Mouse (Mus musculus) hindbrain, embryonic 15.5 days (tissue): ENCODE data around the gene Ccdc113. TPM values are rescaled to one million over a fixed set of nuclear protein-coding genes. Genes with fewer than 3 reads are reported as not detected.
"Not testable (repeated sequence)": the region's sequence is repeated elsewhere in the genome, so short reads cannot be mapped to it uniquely, and the experiment has no call there.

Experiments used
- ATAC-seq: fragments of 200-750 bp; cut with Nextera tagmentation; 2 replicates; pipeline ENCODE4 v1.8.0; 2017; ENCODE audit warnings: low read depth, moderate number of reproducible peaks, moderate TSS enrichment; ENCODE audit not compliant: low FRiP score
- H3K27ac ChIP-seq: fragments of 300-500 bp; sonication (generic); replicated peaks from 2 replicates; pipeline ENCODE4 v1.5.1; 2015; ENCODE audit warnings: mild to moderate bottlenecking, inconsistent platforms
- H3K27me3 ChIP-seq: fragments of 300-500 bp; sonication (generic); 2 replicates; pipeline ENCODE4 v1.6.1; 2015; ENCODE audit warnings: control low read depth, inconsistent platforms
- H3K36me3 ChIP-seq: fragments of 300-500 bp; sonication (generic); 2 replicates; pipeline ENCODE4 v1.6.1; 2015; ENCODE audit warnings: control low read depth, inconsistent platforms
- H3K4me1 ChIP-seq: fragments of 300-500 bp; sonication (generic); replicated peaks from 2 replicates; pipeline ENCODE4 v1.6.1; 2015; ENCODE audit warnings: control low read depth, inconsistent platforms
- H3K4me2 ChIP-seq: fragments of 300-500 bp; sonication (generic); 2 replicates; pipeline ENCODE4 v1.6.1; 2015; ENCODE audit warnings: moderate library complexity, mild to moderate bottlenecking, inconsistent platforms
- H3K4me3 ChIP-seq: fragments of 300-500 bp; sonication (generic); 2 replicates; pipeline ENCODE4 v1.5.1; 2015; ENCODE audit warnings: mild to moderate bottlenecking, inconsistent platforms
- H3K9ac ChIP-seq: fragments of 300-500 bp; sonication (generic); 2 replicates; pipeline ENCODE4 v1.6.1; 2015; ENCODE audit warnings: inconsistent platforms
- H3K9me3 ChIP-seq: fragments of 300-500 bp; sonication (generic); 2 replicates; pipeline ENCODE4 v1.6.1; 2016; ENCODE audit warnings: control low read depth, inconsistent platforms
- WGBS: fragments of 180-500 bp; shearing (Covaris S2); methylation state at CpG from one replicate; pipeline ENCODE4 v1.1.7; 2015; 5-methylcytosine and 5-hydroxymethylcytosine counted together
- polyA plus RNA-seq: library from polyadenylated mRNA; unstranded; fragments of >200 nt; fragmentation: Nextera tagmentation; extraction: Ambion mirVana; gene quantifications from 2 replicates; pipeline ENCODE4 v1.2.1, GENCODE M21; 2015

Ccdc113 gene
- polyA plus RNA-seq, 1 experiment from 2014 or later = 2.2 TPM

DNA sequence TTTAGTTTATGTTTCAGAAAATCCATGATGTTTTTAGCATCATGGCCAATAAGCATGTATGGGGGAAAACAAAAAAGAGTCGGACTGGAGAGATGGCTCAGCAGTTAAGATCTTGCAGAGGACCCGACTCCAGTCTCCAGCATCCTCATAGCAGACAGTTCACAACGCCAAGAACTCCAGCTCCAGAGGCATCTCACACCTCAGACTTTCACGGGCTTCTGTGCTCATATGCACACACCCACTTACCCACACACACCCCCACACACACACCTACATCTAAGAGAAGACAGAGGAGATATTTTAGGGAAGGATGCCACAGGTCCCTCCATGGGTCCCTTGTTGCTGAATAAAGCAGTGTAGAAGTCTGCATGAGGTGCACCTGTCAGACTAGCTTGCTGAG, 56.7 kb downstream of the Ccdc113 start:
- no peak overlapping the region for H3K27ac ChIP-seq
- no peaks in the 10 kb centered on the region for H3K27me3 ChIP-seq
- no peaks in the 10 kb centered on the region for H3K36me3 ChIP-seq
- H3K4me3 ChIP-seq = no peak overlapping the region
- ATAC-seq = no peak
- 84% methylated on average over 4 of the region's 4 CpGs for WGBS
- H3K4me2 ChIP-seq = no peak overlapping the region
- no peaks in the 10 kb centered on the region for H3K4me1 ChIP-seq
- H3K9ac ChIP-seq = no peak overlapping the region
- no peaks in the 10 kb centered on the region for H3K9me3 ChIP-seq

DNA sequence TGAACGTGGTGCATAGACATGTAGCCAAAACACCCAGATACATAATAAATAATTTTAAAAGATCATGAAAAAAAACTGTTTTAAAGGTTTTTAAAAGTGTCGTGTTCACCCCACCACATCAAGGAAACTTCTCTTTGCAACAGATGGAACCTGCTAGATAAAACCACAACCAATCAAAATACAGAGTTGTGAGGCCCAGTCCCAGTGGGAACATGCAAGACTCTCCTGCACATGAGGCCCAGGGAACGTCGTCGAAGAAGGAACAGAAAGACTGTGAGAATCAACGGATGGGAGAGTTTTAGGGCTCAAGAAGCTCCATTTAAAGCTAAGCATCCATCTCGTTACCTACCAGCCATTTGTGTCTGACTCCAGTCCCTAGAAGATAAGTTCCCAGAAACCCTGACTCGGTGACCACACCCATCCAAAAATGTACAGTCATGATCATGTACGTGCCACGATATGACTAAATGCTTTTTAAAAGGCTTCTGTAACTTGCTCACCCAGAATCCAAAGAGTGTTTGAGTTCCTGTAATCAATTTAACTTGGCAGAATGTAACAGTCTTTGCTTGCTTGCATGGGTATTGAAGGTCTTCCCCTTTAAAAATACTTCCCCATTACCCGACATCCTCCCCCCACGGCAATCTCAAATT, 58.4 kb downstream of the Ccdc113 start:
- Histone ChIP-seq H3K4me1 (no peaks in the 10 kb centered on the region), H3K9ac (no peak overlapping the region), H3K9me3 (no peaks in the 10 kb centered on the region), H3K36me3 (no peaks in the 10 kb centered on the region), H3K4me2 (no peak overlapping the region), H3K27me3 (no peaks in the 10 kb centered on the region), H3K4me3 (no peak overlapping the region), H3K27ac (no peak overlapping the region)
- 87% methylated on average over 12 of the region's 12 CpGs for WGBS
- no peak for ATAC-seq

DNA sequence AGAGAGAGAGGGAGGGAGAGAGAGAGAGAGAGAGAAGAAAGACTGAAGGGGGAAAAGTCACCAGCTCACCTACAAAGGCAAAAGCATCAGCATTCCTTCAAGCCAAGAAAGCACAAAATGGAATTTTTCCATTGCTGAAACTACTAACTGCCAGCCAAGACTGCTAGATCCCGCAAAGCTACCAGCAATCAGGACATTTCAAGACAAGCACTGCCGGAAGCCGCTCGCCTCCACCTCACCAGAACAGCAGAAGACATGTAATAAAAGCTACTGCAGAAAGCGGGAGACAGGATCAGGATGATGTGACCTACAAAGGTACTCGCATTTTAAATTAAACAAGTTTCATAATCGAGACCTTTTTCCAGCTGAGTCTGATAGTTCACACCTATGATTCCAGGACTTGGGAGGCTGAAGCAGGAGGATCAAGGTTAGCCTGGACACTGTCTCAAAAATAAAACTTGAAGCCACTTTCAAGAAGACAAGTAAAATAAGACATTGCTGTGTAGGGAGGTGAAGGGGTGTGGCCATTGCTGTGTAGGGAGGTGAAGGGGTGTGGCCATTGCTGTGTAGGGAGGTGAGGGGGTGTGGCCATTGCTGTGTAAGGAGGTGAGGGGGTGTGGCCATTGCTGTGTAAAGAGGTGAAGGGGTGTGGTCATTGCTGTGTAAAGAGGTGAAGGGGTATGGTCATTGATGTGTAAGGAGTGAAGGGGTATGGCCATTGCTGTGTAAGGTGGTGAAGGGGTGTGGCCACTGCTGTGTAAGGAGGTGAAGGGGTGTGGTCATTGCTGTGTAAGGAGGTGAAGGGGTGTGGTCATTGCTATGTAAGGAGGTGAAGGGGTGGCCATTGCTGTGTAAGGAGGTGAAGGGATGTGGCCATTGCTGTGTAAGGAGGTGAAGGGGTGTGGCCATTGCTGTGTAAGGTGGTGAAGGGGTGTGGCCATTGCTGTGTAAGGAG, 59.8 kb downstream of the Ccdc113 start:
- Histone ChIP-seq H3K4me2 (no peak overlapping the region), H3K4me1 (no peaks in the 10 kb centered on the region), H3K9me3 (no peaks in the 10 kb centered on the region), H3K36me3 (no peaks in the 10 kb centered on the region), H3K27ac (no peak overlapping the region), H3K9ac (no peak overlapping the region), H3K4me3 (no peak overlapping the region), H3K27me3 (no peaks in the 10 kb centered on the region)
- no peak for ATAC-seq
- WGBS = 89% methylated on average over 7 of the region's 7 CpGs

DNA sequence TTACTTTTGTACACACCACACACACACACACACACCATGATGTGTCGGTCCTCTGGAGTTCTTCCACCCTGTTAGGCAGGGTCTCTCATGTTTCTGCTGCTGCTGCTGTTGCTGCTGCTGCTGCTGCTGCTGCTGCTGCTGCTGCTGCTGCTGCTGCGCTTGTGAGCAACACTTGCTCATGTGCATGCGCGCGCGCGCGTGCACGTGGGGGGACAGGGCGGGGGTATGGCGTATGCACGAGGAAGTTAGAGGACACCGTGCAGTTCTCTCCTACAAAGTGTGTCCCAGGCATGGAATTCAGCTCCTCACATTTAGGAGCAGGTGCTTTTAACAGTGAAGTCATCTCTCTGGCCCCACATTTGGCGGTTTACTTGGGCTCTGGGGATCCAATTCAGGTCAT, 61.2 kb downstream of the Ccdc113 start:
- ATAC-seq = no peak
- no peak overlapping the region for H3K4me3 ChIP-seq

DNA sequence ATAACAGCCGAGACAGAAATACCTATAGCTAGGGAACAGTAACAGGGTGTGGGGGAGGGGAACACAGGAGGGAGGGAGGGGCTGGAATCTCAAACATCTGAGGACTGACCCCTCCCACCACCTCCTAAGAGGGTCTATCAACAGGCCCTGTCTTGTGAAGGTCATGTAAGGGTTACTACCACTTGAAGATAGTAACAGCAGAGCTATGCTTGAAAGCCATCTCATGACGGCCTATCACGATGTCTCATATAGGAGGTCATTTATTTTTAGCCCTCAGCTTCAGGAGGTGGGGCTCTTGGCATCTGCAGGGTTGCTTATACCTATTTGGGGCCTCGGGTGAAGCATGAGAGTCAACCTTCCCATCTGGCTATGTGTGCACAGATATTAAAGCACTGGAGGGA, 63.0 kb downstream of the Ccdc113 start:
- no peaks in the 10 kb centered on the region for H3K9me3 ChIP-seq
- 80% methylated on average over 4 of the region's 4 CpGs for WGBS
- H3K9ac ChIP-seq = no peak overlapping the region
- no peak overlapping the region for H3K4me2 ChIP-seq
- H3K36me3 ChIP-seq = no peaks in the 10 kb centered on the region
- no peak overlapping the region for H3K27ac ChIP-seq
- H3K4me1 ChIP-seq = no peaks in the 10 kb centered on the region
- no peaks in the 10 kb centered on the region for H3K27me3 ChIP-seq
- H3K4me3 ChIP-seq = no peak overlapping the region
- no peak for ATAC-seq

More for the DNA sequence above, 61.2 kb downstream of the Ccdc113 start:
- Histone ChIP-seq H3K36me3 (no peaks in the 10 kb centered on the region), H3K9me3 (no peaks in the 10 kb centered on the region), H3K9ac (no peak overlapping the region), H3K27ac (no peak overlapping the region), H3K4me1 (no peaks in the 10 kb centered on the region), H3K27me3 (no peaks in the 10 kb centered on the region), H3K4me2 (no peak overlapping the region)
- WGBS = 87% methylated on average over 14 of the region's 14 CpGs

DNA sequence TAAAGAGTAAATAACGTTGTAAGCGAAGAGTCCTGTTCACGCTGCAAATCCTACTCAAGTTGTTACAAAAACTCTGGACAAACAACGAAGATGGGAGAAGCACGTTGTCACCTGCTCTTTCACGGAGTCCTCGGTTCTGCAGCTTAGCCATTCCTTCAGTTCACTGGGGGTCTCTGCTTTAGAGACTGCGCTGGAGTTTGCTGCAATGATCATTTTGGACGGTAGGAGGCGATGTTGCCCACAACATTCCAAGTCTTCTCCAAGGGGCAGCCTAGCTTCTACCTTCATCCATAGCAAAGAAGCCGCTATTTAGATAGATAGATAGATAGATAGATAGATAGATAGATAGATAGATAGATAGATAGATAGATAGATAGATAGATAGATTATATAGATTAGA, 66.0 kb downstream of the Ccdc113 start:
- Histone ChIP-seq H3K4me2 (peak overlapping the region; percentile 29; the same call in 1 of the 2 replicates), H3K27me3 (no peaks in the 10 kb centered on the region), H3K27ac (no peak overlapping the region), H3K9me3 (no peaks in the 10 kb centered on the region), H3K4me3 (no peak overlapping the region), H3K4me1 (no peaks in the 10 kb centered on the region), H3K36me3 (no peaks in the 10 kb centered on the region), H3K9ac (no peak overlapping the region)
- peak; percentile 56; the same call in 1 of the 2 replicates for ATAC-seq
- 10% methylated on average over 11 of the region's 11 CpGs for WGBS

DNA sequence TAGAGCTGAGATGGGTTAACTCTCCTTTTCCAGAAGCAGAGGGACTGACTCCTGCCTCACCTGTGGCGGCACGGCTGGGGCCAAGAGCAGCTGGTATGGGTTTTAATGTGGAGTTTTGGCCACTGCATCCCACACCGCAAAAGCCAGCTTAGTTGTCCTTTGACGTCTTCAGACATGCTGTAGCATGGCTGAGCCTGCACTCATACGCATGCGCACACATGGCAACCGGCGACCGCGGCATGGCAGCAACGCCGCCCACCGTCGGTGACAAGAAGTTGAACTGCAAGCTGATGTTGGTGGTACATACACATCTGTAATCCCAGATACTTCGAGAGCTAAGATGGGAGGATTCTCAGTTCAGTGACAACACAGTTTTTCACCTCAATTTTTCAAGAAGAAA, 67.4 kb downstream of the Ccdc113 start:
- H3K36me3 ChIP-seq = no peaks in the 10 kb centered on the region
- no peak overlapping the region for H3K9ac ChIP-seq
- WGBS = 82% methylated on average over 15 of the region's 15 CpGs
- no peak overlapping the region for H3K27ac ChIP-seq
- H3K4me1 ChIP-seq = no peaks in the 10 kb centered on the region
- ATAC-seq = no peak
- no peak overlapping the region for H3K4me2 ChIP-seq
- H3K27me3 ChIP-seq = no peaks in the 10 kb centered on the region
- no peaks in the 10 kb centered on the region for H3K9me3 ChIP-seq
- H3K4me3 ChIP-seq = no peak overlapping the region

DNA sequence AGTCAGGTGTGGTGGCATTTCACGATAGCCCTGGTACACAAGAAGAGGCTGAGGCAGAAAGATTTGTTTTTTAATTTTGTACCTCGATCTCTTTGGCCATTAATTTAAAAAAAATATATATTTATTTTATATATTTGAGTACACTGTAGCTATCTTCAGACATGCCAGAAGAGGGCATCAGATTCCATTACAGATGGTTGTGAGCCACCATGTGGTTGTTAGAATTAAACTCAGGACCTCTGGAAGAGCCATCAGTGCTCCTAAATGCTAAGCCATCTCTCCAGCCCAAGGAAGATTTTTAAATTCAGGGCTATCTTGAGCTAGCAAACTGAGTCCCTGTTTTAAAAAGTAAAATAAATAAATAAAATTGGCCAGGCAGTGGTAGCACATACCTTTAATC, 68.3 kb downstream of the Ccdc113 start:
- Histone ChIP-seq H3K4me2 (no peak overlapping the region), H3K4me3 (no peak overlapping the region), H3K27ac (no peak overlapping the region), H3K4me1 (no peaks in the 10 kb centered on the region), H3K9ac (no peak overlapping the region), H3K9me3 (no peaks in the 10 kb centered on the region), H3K36me3 (no peaks in the 10 kb centered on the region), H3K27me3 (no peaks in the 10 kb centered on the region)
- ATAC-seq = no peak
- 76% methylated on average over 2 of the region's 2 CpGs for WGBS

DNA sequence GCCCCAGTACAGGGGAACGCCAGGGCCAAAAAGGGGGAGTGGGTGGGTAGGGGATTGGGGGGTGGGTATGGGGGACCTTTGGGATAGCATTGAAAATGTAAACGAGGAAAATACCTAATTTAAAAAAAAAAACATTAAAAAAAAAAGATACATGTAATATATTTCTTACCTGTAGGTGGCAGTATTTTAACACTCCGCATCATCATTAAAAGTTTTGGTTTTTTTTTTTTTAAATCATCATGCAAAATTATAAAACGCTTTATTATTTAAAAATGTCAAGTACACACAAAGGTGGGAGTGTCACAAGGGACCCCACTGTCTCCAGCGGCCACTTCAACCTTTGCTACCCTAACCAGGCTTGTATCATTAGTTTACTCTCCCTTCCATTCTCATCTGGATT, 72.6 kb downstream of the Ccdc113 start:
- H3K9me3 ChIP-seq, H3K27me3 ChIP-seq, H3K4me3 ChIP-seq, H3K4me2 ChIP-seq, ATAC-seq, H3K9ac ChIP-seq, H3K4me1 ChIP-seq, H3K27ac ChIP-seq, H3K36me3 ChIP-seq: not testable (repeated sequence)
- 21% methylated on average over 4 of the region's 5 CpGs for WGBS

DNA sequence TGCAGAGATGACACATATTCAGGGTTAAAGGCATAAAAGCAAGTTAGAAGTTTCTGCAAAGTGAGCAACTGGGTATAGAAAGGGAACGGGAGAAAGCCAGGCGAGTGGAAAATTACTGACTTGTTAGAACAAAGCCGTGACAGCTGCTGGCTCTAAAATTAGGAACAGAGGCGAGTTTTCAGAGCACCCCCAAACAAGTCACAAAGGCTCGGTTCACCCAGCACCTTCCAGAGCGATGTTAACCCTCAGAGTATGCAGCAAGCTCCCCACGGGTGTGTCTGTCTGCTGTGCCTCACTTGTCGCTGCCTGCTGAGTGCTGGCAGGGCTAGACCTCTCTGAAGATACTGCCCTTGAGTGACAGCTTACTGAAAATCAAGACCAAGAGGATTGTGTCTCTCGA, 73.3 kb downstream of the Ccdc113 start:
- Histone ChIP-seq H3K27ac (no peak overlapping the region), H3K4me3 (no peak overlapping the region), H3K4me2 (no peak overlapping the region), H3K4me1 (no peaks in the 10 kb centered on the region), H3K9ac (no peak overlapping the region), H3K27me3 (no peaks in the 10 kb centered on the region), H3K36me3 (no peaks in the 10 kb centered on the region), H3K9me3 (no peaks in the 10 kb centered on the region)
- WGBS = 49% methylated on average over 9 of the region's 9 CpGs
- no peak for ATAC-seq
